Mouse (Mus musculus): Measurements from ENCODE around the gene Gm29609. TPM values are rescaled to one million over a fixed set of nuclear protein-coding genes. Genes with fewer than 3 reads are reported as not detected.
A peak's percentile ranks its signal among the peaks of the same experiment; 100 is the strongest.
"Not testable (repeated sequence)": the region's sequence is repeated elsewhere in the genome, so short reads cannot be mapped to it uniquely, and the experiment has no call there.

Gene Gm29609
- 1 to 10 TPM; 1.6 to 2.8 TPM for total RNA-seq (2021)

- DNase-seq (ENCODE audit: extremely low spot score in 1 of 2, low spot score in 1 of 2), result peak; percentile 93
These were observed at the start of gene Gm29609, which contains the start of gene Gtf3c2 for GRCm38 (mm10) chr5:31179766-31180630. TSS of gene Gm29609 (minus strand) at chr5:31179911. TSS of gene Gtf3c2 (minus strand) at chr5:31180144.

DNA sequence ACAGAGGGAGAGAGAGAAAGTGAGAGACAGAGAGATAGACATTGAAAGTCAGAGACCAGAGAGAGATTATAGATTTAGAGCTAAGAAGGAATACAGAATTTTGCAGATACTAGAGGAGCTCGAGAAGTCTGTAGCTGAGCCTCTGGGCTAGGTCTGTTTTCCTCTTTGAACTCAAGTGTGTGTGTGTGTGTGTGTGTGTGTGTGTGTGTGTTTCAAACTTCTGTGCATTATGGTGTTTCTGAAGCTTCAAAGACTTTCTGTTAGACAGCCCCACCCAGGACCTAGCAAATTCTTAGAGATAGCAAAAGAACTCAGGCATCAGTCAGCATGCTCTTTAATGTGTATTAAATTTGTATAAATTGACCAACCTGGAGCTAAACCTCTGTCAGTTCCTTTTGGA is 46.9 kb upstream of the Gm29609 start:
- no peak for DNase-seq (ENCODE audit: extremely low spot score in 1 of 2, low spot score in 1 of 2)

DNA sequence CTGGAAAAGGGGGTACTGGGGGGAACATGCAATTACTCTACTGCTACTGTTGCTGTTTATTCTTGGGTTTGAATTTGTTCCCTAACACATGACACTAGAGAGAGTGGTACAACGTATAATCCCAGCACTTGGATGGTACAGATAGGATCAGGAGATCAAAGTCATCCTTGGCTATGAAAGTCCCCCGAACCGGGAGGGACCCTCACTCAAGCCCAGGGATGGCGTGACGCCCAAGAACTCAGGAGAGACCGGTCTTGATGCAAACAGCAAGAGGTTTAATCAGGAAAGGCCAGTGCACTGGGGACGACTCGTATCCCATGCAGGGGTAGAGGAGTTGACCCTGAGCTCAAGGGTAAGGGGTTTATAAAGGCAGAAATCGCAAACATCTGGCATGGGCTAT is 43.0 kb upstream of the Gm29609 start:
- no peak for DNase-seq (ENCODE audit: extremely low spot score in 1 of 2, low spot score in 1 of 2)

- DNase-seq (ENCODE audit: extremely low spot score in 1 of 2, low spot score in 1 of 2), result no peak
These were observed 41.7 kb upstream of the Gm29609 start for GRCm38 (mm10) chr5:31221304-31221945.

DNA sequence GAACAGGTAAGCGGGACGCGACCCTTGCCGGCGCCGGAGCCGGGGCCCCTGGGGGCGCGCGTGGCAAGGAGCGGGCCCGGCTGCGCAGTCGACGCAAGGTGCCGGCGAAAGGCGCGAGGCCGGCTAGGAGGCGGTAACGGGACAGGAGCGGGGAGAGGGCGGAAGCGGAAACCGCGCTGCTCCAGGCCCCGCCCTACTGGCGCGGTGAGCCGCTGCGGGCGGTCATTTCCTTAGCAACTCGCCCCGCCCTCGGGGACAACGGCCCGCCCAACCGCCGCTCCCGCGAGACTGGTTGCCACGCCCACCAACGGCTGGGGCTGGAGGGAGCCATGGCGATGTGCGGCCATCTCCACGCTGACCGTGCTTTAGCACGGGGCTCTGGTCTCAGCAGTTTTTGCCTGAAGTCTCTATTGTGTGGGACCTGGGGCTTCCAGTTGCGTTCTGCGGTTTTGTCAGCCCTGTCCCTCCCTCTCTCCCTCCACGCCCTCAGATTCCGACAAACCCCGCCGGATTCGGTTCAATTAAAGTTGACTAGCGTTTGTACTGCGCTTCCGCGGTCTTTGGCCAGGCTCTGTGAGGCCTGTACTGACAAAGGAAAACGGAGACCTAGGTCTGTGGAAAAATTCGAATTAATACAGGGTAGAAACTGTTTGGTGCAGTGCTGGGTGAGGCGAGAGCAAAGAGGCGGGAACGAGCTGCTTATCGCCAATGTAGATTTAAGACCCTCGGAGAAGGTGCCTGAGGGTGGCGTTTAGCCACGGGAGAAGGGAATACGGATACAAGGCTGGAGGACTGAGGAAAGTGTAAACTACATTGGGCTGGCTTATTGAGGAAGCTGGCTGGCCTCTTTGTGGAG is 41.0 kb upstream of the Gm29609 start, which contains the start of gene Ppm1g:
Ppm1g (minus strand) TSS at position 240 of the 856 bp plus-strand sequence.
- DNase-seq (ENCODE audit: extremely low spot score in 1 of 2, low spot score in 1 of 2), result peak; percentile 92 to 94

DNA sequence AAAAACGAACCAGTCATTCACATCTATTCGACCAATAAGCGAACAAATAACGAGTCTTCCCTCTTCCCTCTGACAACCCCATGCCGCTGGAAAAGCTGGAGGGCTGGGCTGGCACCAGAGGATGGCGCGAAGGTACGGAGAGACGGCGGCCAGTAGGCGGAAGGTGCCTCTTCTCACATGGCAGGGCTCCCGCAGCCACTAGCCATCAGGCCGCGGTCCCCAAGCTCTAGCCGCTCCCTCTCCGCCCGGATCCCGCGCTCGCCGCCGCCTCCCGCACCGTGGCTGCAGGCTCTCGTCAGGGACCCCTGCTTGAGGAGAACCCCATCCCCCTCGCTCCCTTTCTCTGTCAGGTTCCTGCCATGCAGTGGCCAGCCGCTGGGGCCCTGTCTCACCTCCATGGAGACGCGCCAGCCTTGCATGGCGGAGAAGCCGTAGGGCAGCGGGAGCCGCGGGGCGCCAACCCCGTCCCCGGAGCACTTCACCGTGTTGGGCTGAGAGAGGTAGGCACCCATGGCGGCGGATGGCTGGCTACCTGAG is 40.3 kb upstream of the Gm29609 start:
- peak; percentile 27 to 44 for DNase-seq (ENCODE audit: extremely low spot score in 1 of 2, low spot score in 1 of 2)

- DNase-seq (ENCODE audit: extremely low spot score in 1 of 2, low spot score in 1 of 2), result no peak
These were observed 39.8 kb upstream of the Gm29609 start for GRCm38 (mm10) chr5:31219474-31219873.

DNA sequence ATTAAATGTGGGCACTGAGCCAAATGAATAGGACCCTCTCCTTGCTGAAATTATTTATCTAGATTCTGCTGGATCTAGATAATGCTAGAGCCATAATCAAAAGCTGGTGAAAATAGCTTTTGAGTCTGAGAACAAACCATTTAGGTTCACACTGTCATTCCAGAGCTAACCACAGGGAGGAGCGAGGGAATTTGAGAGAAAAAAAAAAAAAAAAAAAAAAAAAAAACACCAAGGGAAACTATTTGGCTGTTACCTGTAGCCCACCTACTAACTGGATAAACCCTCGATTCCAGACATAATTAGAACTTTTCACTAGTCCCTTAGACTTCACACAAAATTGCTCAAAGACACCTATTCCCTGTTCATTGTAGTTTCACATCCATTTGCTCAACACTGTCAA is 39.4 kb upstream of the Gm29609 start:
- DNase-seq (ENCODE audit: extremely low spot score in 1 of 2, low spot score in 1 of 2), result no peak

GRCm38 (mm10) chr5:31218294-31218693 is 38.6 kb upstream of the Gm29609 start:
- DNase-seq (ENCODE audit: extremely low spot score in 1 of 2, low spot score in 1 of 2), result no peak

DNA sequence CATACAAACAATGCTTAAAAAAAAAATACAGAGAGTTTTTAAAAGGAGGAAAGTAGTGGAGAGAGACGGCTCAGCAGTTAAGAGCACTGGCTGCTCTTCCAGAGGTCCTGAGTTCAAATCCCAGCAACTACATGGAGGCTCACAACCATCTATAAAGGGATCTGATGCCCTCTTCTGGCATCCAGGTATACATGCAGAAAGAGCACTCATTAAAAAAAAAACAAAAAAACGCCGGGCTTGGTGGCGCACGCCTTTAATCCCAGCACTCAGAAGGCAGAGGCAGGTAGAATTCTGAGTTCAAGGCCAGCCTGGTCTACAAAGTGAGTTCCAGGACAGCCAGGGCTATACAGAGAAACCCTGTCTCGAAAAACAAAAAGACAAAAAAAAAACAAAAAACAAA is 36.8 kb upstream of the Gm29609 start:
- DNase-seq (ENCODE audit: extremely low spot score in 1 of 2, low spot score in 1 of 2), result not testable (repeated sequence)

DNA sequence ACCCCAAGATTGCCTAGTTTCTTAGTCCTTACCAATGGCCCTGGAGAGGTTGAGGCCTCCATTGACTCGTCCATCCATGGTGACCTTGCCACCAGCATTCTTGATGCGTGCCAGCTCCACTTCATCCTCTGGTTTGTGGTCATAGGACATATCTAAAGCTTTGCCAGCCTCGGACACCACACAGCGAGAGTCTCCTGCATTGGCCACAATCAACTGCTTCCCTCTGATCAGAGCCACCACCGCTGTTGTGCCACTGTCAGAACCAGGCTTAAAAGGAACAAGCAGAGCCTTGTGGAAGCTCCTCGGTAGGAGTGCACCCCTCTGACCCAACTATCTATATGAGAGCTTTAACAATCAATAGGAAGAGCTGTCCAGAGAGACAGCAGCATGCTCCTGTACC is 24.7 kb upstream of the Gm29609 start:
- DNase-seq (ENCODE audit: extremely low spot score in 1 of 2, low spot score in 1 of 2), result no peak

- no peak for DNase-seq (ENCODE audit: extremely low spot score in 1 of 2, low spot score in 1 of 2)
These were observed 24.2 kb upstream of the Gm29609 start for GRCm38 (mm10) chr5:31203866-31204265.

- DNase-seq (ENCODE audit: extremely low spot score in 1 of 2, low spot score in 1 of 2), result no peak
These were observed 23.2 kb upstream of the Gm29609 start for GRCm38 (mm10) chr5:31202933-31203332.

DNA sequence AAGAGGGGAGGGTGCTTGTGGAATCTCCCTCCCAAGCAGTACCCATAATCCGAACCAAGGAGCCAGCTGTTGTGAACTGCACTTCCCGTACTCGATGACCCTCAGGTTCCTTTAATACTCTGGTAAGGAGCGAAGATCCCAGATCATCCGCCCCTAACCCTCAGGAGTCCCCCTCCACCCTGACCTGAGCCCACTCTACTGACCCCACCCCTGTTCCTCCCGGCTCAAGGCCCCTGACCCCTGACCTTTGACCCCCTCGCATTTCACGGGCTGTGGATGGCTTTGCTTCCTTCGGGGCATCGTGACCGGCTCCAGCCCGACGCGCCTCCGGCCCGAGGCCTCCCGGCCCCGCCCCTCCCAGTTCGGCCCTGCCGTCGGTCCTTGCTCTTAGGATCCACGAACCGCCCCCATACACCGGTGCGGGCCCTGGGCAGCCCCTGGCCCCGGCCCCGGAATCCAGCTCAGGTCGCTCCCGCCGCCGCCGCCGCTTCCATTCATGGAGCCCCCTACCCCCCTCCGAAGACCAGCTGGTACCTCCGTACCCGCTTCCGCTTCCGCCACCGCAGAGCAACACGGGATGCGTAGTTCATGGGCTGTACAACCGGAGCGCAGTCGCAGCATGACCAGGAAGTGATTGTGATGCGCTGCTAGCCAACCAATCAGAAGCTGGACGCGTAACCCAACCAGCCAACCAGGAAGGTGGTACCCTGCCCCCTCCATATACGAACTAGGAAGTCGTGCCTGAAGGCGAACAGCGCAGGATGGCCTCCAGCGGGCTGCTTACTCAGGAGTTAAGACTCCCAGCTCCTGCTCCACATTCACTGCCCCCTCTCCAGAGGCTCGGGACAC is 22.3 kb upstream of the Gm29609 start, which contains the start of gene Zfp513:
Zfp513 (minus strand) TSS at position 562 of the 849 bp plus-strand sequence.
- DNase-seq (ENCODE audit: extremely low spot score in 1 of 2, low spot score in 1 of 2), result peak; percentile 86

DNA sequence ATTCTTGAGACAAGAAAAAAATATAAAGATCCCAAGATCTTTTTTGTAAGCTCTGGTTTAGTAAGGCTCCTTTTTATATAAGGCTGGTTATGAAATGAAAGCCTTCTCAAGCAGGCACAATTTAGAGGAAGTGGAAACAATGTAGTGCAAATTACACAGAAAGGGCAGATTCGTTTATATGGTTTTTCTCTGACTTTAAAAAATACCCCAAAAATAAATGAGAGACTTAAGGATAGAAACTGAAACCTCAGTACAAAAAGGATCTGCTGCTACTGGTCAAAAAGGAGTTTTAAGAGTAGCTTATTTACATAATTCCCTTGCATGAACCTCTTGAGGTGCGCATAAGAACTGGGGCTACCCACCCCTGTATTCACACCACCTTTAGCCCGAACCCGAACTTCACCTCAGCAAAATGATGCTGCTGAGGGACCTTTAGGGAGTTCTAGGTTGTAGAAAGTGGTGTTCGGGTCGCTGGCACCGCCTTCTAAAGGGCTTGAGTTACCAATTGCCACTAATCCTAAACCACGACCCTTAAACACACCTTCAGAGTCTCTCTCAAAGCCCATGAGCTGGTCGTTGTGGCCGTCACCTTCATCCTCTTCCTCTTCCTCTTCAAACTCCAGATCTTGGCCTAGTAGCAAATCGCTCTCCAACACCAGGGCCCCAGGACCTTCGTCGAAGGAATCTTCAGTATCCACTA is 21.5 kb upstream of the Gm29609 start:
- no peak for DNase-seq (ENCODE audit: extremely low spot score in 1 of 2, low spot score in 1 of 2)

GRCm38 (mm10) chr5:31200327-31200768 is 20.6 kb upstream of the Gm29609 start:
- DNase-seq (ENCODE audit: extremely low spot score in 1 of 2, low spot score in 1 of 2), result peak in 1 of 2 experiments; percentile 23

DNA sequence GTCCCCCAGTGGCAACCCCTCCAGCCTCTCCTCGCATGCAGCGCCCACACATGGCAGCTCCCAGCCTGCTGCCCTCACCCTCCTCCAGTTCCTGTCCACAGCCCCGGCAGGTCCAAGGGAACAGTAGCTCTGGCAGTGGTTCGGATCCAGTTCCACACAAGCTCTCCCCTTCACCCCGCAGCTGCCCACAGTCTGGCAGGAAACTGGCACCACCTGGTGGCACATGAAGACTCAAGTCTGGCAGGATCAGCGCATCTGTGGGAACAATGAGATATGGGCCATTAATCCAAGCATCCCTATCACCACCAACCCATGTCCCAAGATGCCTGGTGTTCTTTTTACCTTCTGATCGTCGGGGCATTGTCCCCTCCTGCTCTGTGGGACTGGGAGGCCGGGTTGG is 20.2 kb upstream of the Gm29609 start:
- DNase-seq (ENCODE audit: extremely low spot score in 1 of 2, low spot score in 1 of 2), result peak in 1 of 2 experiments; percentile 17

DNA sequence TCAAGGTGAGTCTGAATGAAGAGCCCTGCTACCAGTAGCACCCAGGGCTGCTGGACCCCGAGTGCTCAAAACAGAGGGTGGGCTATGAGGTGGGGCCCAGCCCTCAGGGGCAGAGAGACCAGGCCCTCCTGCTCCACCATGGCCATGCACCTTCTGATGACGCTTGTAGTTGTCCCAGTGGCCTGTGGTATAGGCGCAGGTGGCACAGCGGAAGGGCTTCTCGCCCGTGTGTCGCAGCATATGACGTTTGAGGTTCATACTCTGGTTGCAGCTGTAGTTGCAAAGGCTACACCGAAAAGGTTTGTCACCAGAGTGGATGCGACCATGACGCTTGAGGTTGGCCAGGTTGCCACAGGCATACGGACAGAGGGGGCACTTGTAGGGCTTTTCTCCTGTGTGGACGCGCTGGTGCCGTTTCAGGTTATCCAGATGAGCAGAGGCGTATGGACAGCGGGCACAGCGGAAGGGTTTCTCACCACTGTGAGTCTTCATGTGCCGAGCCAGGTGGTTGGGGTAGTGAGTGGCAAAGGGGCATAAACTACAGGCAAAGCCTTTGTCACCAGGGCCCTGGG is 19.7 kb upstream of the Gm29609 start:
- DNase-seq (ENCODE audit: extremely low spot score in 1 of 2, low spot score in 1 of 2), result no peak

Data from layer of hippocampus, postnatal 25 days (tissue).